Mouse (Mus musculus): ENCODE data around the gene Iqcf1. TPM values are rescaled to one million over a fixed set of nuclear protein-coding genes. Genes with fewer than 3 reads are reported as not detected.
A peak's percentile ranks its signal among the peaks of the same experiment; 100 is the strongest.

Gene Iqcf1
- polyA plus RNA-seq, 1 experiment: not detected

GRCm38 (mm10) chr9:106512729-106513450, 13.1 kb downstream of the Iqcf1 start:
- H3K4me3 ChIP-seq (ENCODE audit: insufficient read depth, low read length): no peak overlapping the region
- TF ChIP-seq POLR2A (IDR thresholded peaks at IDR 0.05; ENCODE audit: borderline replicate concordance, low read depth, low read length) (no peak), CTCF (IDR thresholded peaks at IDR 0.05; ENCODE audit: low read depth, low read length) (no peak)
- H3K27ac ChIP-seq (ENCODE audit: insufficient read depth, low read depth, low read length): no peak overlapping the region
- H3K4me1 ChIP-seq (ENCODE audit: control insufficient read depth, insufficient read depth, low read length): peaks cover 5% of the 10 kb centered on the region

- H3K4me3 ChIP-seq (ENCODE audit: insufficient read depth, low read length): no peak overlapping the region
- no peak for TF ChIP-seq POLR2A (IDR thresholded peaks at IDR 0.05; ENCODE audit: borderline replicate concordance, low read depth, low read length)
- no peak for TF ChIP-seq CTCF (IDR thresholded peaks at IDR 0.05; ENCODE audit: low read depth, low read length)
These were observed 13.8 kb downstream of the Iqcf1 start for GRCm38 (mm10) chr9:106513566-106513965.

GRCm38 (mm10) chr9:106514273-106514672, 14.5 kb downstream of the Iqcf1 start, which contains the start of gene Iqcf5:
Iqcf5 (plus strand) TSS chr9:106514573.
- TF ChIP-seq POLR2A (IDR thresholded peaks at IDR 0.05; ENCODE audit: borderline replicate concordance, low read depth, low read length): no peak
- no peak for TF ChIP-seq CTCF (IDR thresholded peaks at IDR 0.05; ENCODE audit: low read depth, low read length)
- no peak within 1 kb of the TSS for H3K27ac ChIP-seq (ENCODE audit: insufficient read depth, low read depth, low read length)
- peaks cover 5% of the 10 kb centered on the region for H3K4me1 ChIP-seq (ENCODE audit: control insufficient read depth, insufficient read depth, low read length)
- no peak within 1 kb of the TSS for H3K4me3 ChIP-seq (ENCODE audit: insufficient read depth, low read length)

More at GRCm38 (mm10) chr9:106513566-106513965, 13.8 kb downstream of the Iqcf1 start:
- peaks cover 5% of the 10 kb centered on the region for H3K4me1 ChIP-seq (ENCODE audit: control insufficient read depth, insufficient read depth, low read length)
- no peak overlapping the region for H3K27ac ChIP-seq (ENCODE audit: insufficient read depth, low read depth, low read length)

- no peak overlapping the region for H3K27ac ChIP-seq (ENCODE audit: insufficient read depth, low read depth, low read length)
- H3K4me1 ChIP-seq (ENCODE audit: control insufficient read depth, insufficient read depth, low read length): no peaks in the 10 kb centered on the region
- no peak overlapping the region for H3K4me3 ChIP-seq (ENCODE audit: insufficient read depth, low read length)
- TF ChIP-seq POLR2A (IDR thresholded peaks at IDR 0.05; ENCODE audit: borderline replicate concordance, low read depth, low read length) (no peak), CTCF (IDR thresholded peaks at IDR 0.05; ENCODE audit: low read depth, low read length) (no peak)
These were observed 19.7 kb downstream of the Iqcf1 start for GRCm38 (mm10) chr9:106519433-106519832.

- Histone ChIP-seq H3K4me1 (ENCODE audit: control insufficient read depth, insufficient read depth, low read length) (no peaks in the 10 kb centered on the region), H3K4me3 (ENCODE audit: insufficient read depth, low read length) (no peak overlapping the region), H3K27ac (ENCODE audit: insufficient read depth, low read depth, low read length) (no peak overlapping the region)
- TF ChIP-seq CTCF (IDR thresholded peaks at IDR 0.05; ENCODE audit: low read depth, low read length): no peak
These were observed 20.1 kb downstream of the Iqcf1 start for GRCm38 (mm10) chr9:106519909-106520308.

- TF ChIP-seq POLR2A (IDR thresholded peaks at IDR 0.05; ENCODE audit: borderline replicate concordance, low read depth, low read length) (no peak), CTCF (IDR thresholded peaks at IDR 0.05; ENCODE audit: low read depth, low read length) (peak; percentile 98)
These were observed 32.1 kb downstream of the Iqcf1 start for GRCm38 (mm10) chr9:106531833-106532232.

GRCm38 (mm10) chr9:106534296-106534695, 34.5 kb downstream of the Iqcf1 start:
- Histone ChIP-seq H3K4me1 (ENCODE audit: control insufficient read depth, insufficient read depth, low read length) (peaks cover 5% of the 10 kb centered on the region), H3K27ac (ENCODE audit: insufficient read depth, low read depth, low read length) (no peak overlapping the region), H3K4me3 (ENCODE audit: insufficient read depth, low read length) (no peak overlapping the region)
- TF ChIP-seq CTCF (IDR thresholded peaks at IDR 0.05; ENCODE audit: low read depth, low read length): no peak
- no peak for TF ChIP-seq POLR2A (IDR thresholded peaks at IDR 0.05; ENCODE audit: borderline replicate concordance, low read depth, low read length)

More at GRCm38 (mm10) chr9:106531833-106532232, 32.1 kb downstream of the Iqcf1 start:
- Histone ChIP-seq H3K4me3 (ENCODE audit: insufficient read depth, low read length) (no peak overlapping the region), H3K27ac (ENCODE audit: insufficient read depth, low read depth, low read length) (no peak overlapping the region), H3K4me1 (ENCODE audit: control insufficient read depth, insufficient read depth, low read length) (peaks cover 5% of the 10 kb centered on the region)

GRCm38 (mm10) chr9:106534975-106535374, 35.2 kb downstream of the Iqcf1 start:
- H3K4me1 ChIP-seq (ENCODE audit: control insufficient read depth, insufficient read depth, low read length): peaks cover 5% of the 10 kb centered on the region

More at GRCm38 (mm10) chr9:106534975-106535374, 35.2 kb downstream of the Iqcf1 start:
- TF ChIP-seq CTCF (IDR thresholded peaks at IDR 0.05; ENCODE audit: low read depth, low read length): no peak
- Histone ChIP-seq H3K4me3 (ENCODE audit: insufficient read depth, low read length) (no peak overlapping the region), H3K27ac (ENCODE audit: insufficient read depth, low read depth, low read length) (no peak overlapping the region)

Other genes with a start within 250 kb of the Iqcf1 start
- gene Poc1a, start 218.9 kb upstream of the Iqcf1 start, polyA plus RNA-seq (2012; ENCODE audit: insufficient read depth, insufficient read length, missing spikeins): 8.3 and 13.7 TPM in 2 replicates
- 122 and 129 TPM in 2 replicates for gene Dusp7, start 131.3 kb upstream of the Iqcf1 start, polyA plus RNA-seq (2012; ENCODE audit: insufficient read depth, insufficient read length, missing spikeins)
- gene Rpl29, start 70.5 kb upstream of the Iqcf1 start, polyA plus RNA-seq (2012; ENCODE audit: insufficient read depth, insufficient read length, missing spikeins): 299 and 319 TPM in 2 replicates
- gene Acy1, start 61.6 kb upstream of the Iqcf1 start, polyA plus RNA-seq (2012; ENCODE audit: insufficient read depth, insufficient read length, missing spikeins): 1.3 and 1.6 TPM in 2 replicates
- gene Abhd14b, start 52.5 kb upstream of the Iqcf1 start, polyA plus RNA-seq (2012; ENCODE audit: insufficient read depth, insufficient read length, missing spikeins): 27.6 and 32.0 TPM in 2 replicates
- 5.4 and 8.3 TPM in 2 replicates for gene Abhd14a, start 52.3 kb upstream of the Iqcf1 start, polyA plus RNA-seq (2012; ENCODE audit: insufficient read depth, insufficient read length, missing spikeins)
- gene Pcbp4, start 46.7 kb upstream of the Iqcf1 start, polyA plus RNA-seq (2012; ENCODE audit: insufficient read depth, insufficient read length, missing spikeins): 17.8 and 19.5 TPM in 2 replicates
- not detected in 2 replicates for gene Gpr62, start 34.0 kb upstream of the Iqcf1 start, polyA plus RNA-seq (2012; ENCODE audit: insufficient read depth, insufficient read length, missing spikeins)
- gene Rrp9, start 24.0 kb upstream of the Iqcf1 start, polyA plus RNA-seq (2012; ENCODE audit: insufficient read depth, insufficient read length, missing spikeins): 7.8 and 11.2 TPM in 2 replicates
- 21.0 and 22.0 TPM in 2 replicates for gene Parp3, start 23.0 kb upstream of the Iqcf1 start, polyA plus RNA-seq (2012; ENCODE audit: insufficient read depth, insufficient read length, missing spikeins)
- gene Iqcf5, start 14.6 kb downstream of the Iqcf1 start, polyA plus RNA-seq (2012; ENCODE audit: insufficient read depth, insufficient read length, missing spikeins): not detected in 2 replicates
- gene Iqcf3, start 61.7 kb downstream of the Iqcf1 start, polyA plus RNA-seq (2012; ENCODE audit: insufficient read depth, insufficient read length, missing spikeins): 0.64 and 0.71 TPM in 2 replicates
- gene Iqcf4, start 71.0 kb downstream of the Iqcf1 start, polyA plus RNA-seq (2012; ENCODE audit: insufficient read depth, insufficient read length, missing spikeins): not detected in 2 replicates
- gene Iqcf6, start 126.6 kb downstream of the Iqcf1 start, polyA plus RNA-seq (2012; ENCODE audit: insufficient read depth, insufficient read length, missing spikeins): not detected in 2 replicates
- not detected in 2 replicates for gene Grm2, start 156.1 kb downstream of the Iqcf1 start, polyA plus RNA-seq (2012; ENCODE audit: insufficient read depth, insufficient read length, missing spikeins)
- gene Tex264, start 186.0 kb downstream of the Iqcf1 start, polyA plus RNA-seq (2012; ENCODE audit: insufficient read depth, insufficient read length, missing spikeins): 75.3 and 106 TPM in 2 replicates